Mouse (Mus musculus) stomach, postnatal 0 days (tissue): ENCODE results near the gene Cdca4. TPM values are rescaled to one million over a fixed set of nuclear protein-coding genes. Genes with fewer than 3 reads are reported as not detected.

Experiments used
- ATAC-seq: fragments of 200-750 bp; cut with Nextera tagmentation; 2 replicates; pipeline ENCODE4 v1.8.0; 2017; ENCODE audit not compliant: low FRiP score, low TSS enrichment
- DNase-seq: peaks from one replicate; pipeline ENCODE4 v3.0.0-alpha.2; 2016; ENCODE audit warnings: low spot score
- H3K27ac ChIP-seq: fragments of 300-500 bp; sonication (generic); replicated peaks from 2 replicates; pipeline ENCODE4 v1.5.1; 2014; ENCODE audit warnings: mild to moderate bottlenecking, control low read depth
- H3K27me3 ChIP-seq: fragments of 300-500 bp; sonication (generic); 2 replicates; pipeline ENCODE4 v1.6.1; 2014; ENCODE audit warnings: low read length; ENCODE audit not compliant: control insufficient read depth, insufficient read depth
- H3K36me3 ChIP-seq: fragments of 300-500 bp; sonication (generic); 2 replicates; pipeline ENCODE4 v1.6.1; 2014; ENCODE audit warnings: low read length, mixed read lengths; ENCODE audit not compliant: control insufficient read depth, insufficient read depth
- H3K4me1 ChIP-seq: fragments of 300-500 bp; sonication (generic); replicated peaks from 2 replicates; pipeline ENCODE4 v1.6.1; 2014; ENCODE audit warnings: antibody characterized with exemption; ENCODE audit not compliant: control insufficient read depth, insufficient read depth
- H3K4me2 ChIP-seq: fragments of 300-500 bp; sonication (generic); replicated peaks from 2 replicates; pipeline ENCODE4 v1.6.1; 2014; ENCODE audit warnings: low read depth, mild to moderate bottlenecking, control low read depth, moderate library complexity
- H3K4me3 ChIP-seq: fragments of 300-500 bp; sonication (generic); 2 replicates; pipeline ENCODE4 v1.5.1; 2014; ENCODE audit warnings: low read depth, low read length, control low read depth
- H3K9ac ChIP-seq: fragments of 300-500 bp; sonication (generic); 2 replicates; pipeline ENCODE4 v1.6.1; 2014; ENCODE audit warnings: mild to moderate bottlenecking, low read length, control low read depth, mixed read lengths
- H3K9me3 ChIP-seq: fragments of 300-500 bp; sonication (generic); 2 replicates; pipeline ENCODE4 v1.6.1; 2016; ENCODE audit warnings: low read length; ENCODE audit not compliant: control insufficient read depth
- CTCF ChIP-seq: IDR thresholded peaks from 2 replicates; pipeline ENCODE4 v1.5.1; 2016; ENCODE audit warnings: antibody characterized with exemption, low read depth, mild to moderate bottlenecking, moderate library complexity
- EP300 ChIP-seq: optimal IDR thresholded peaks from 2 replicates; pipeline ENCODE3; 2016; ENCODE audit warnings: antibody characterized with exemption
- WGBS: fragments of 180-500 bp; shearing (Covaris S2); extraction: QIAGEN DNeasy Blood & Tissue Kit; methylation state at CpG from one replicate; pipeline ENCODE4 v1.1.7; 2014; 5-methylcytosine and 5-hydroxymethylcytosine counted together
- polyA plus RNA-seq: library from polyadenylated mRNA; unstranded; fragments of >200 nt; fragmentation: Nextera tagmentation; extraction: Ambion mirVana; gene quantifications from 2 replicates; pipeline ENCODE4 v1.2.1, GENCODE M21; 2015

The Cdca4 gene
- polyA plus RNA-seq, 1 experiment from 2014 or later: 41.6 TPM

DNA sequence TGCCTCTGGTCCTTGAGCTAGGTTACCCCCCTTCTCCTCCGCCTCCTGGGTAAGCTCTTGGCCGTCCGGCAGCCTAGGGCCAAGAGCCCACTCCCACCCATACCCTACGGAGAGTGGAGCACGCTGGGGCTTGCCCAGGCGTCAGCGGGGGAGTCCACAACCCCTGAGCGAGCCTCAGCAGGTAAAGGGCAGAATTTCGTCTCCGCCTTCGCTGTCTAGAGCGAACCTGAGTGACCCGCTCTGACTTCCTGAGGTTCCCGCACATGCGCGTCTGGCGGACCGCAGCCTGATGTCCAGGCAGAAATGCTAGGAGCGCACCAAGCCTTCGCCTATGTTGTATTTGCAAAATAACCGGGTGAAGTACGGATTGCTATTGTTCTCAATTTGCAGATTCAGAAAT is 45.0 kb upstream of the Cdca4 start:
- TF ChIP-seq CTCF: no peak
- TF ChIP-seq EP300: no peak
- H3K36me3 ChIP-seq: no peaks in the 10 kb centered on the region
- DNase-seq (no peak), ATAC-seq (no peak)
- peaks cover 6% of the 10 kb centered on the region for H3K4me1 ChIP-seq
- H3K4me2 ChIP-seq: peak overlapping the region; percentile 46
- 0 out of 2 replicates have a peak overlapping the region, but pooled peaks have one; percentile 27 for H3K9ac ChIP-seq
- 13% methylated on average over 22 of the region's 22 CpGs for WGBS
- H3K9me3 ChIP-seq: no peaks in the 10 kb centered on the region
- H3K27ac ChIP-seq: no peak overlapping the region
- H3K4me3 ChIP-seq: peak overlapping the region; percentile 12; the same call in 1 of the 2 replicates
- H3K27me3 ChIP-seq: 0 out of 2 replicates have a peak, but pooled peaks cover 2% of the 10 kb centered on the region

DNA sequence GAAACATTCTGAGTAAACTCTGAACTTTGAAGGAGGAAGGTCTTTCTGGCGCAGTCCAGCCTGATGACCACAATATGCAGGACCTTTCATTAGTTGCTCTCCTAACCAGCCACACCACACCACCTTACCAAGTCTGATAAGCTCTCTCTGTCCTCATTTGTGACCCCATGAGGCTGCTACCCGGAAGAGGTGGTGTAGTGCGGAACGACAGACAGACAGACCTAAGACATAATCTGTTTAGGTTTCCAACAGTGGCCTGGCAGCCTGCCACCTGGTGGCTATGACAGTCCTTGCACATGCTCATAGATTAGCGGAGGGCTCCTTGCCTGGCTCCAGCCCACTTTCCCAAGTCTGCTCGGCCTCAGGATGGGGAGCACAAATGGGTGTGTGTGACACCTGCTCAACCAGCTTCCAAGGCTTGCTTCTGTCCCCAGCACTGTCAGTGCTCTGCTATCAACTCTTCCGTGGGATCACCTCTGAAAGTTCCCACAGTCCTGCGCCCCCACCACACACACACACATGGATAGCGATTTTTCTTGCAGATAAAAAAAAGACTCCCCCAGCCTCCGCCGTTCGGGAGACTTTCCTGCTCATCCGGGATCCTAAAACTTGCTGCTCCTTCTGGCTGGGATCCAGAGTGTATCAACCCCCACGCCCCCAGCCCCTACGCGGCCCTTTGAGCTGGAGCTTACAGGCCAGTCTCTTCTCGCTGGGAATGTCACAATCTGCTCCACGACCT is 44.4 kb upstream of the Cdca4 start:
- Histone ChIP-seq H3K36me3 (no peaks in the 10 kb centered on the region), H3K27me3 (0 out of 2 replicates have a peak, but pooled peaks cover 2% of the 10 kb centered on the region), H3K4me2 (peak overlapping the region; percentile 46), H3K9me3 (no peaks in the 10 kb centered on the region), H3K9ac (no peak overlapping the region), H3K4me3 (0 out of 2 replicates have a peak overlapping the region, but pooled peaks have one; percentile 12), H3K27ac (no peak overlapping the region), H3K4me1 (peaks cover 6% of the 10 kb centered on the region)
- TF ChIP-seq CTCF (peak; percentile 86), EP300 (no peak)
- 18% methylated on average over 18 of the region's 18 CpGs for WGBS
- ATAC-seq (0 out of 2 replicates have a peak, but pooled peaks have one; percentile 15), DNase-seq (peak; percentile 70)

GRCm38 (mm10) chr12:112872991-112873390 is 43.8 kb upstream of the Cdca4 start:
- TF ChIP-seq CTCF (no peak), EP300 (no peak)
- DNase-seq (no peak), ATAC-seq (no peak)
- H3K9ac ChIP-seq: no peak overlapping the region
- H3K27ac ChIP-seq: no peak overlapping the region
- no peak overlapping the region for H3K4me2 ChIP-seq
- H3K9me3 ChIP-seq: no peaks in the 10 kb centered on the region
- WGBS: 84% methylated on average over 10 of the region's 10 CpGs
- H3K36me3 ChIP-seq: no peaks in the 10 kb centered on the region
- no peak overlapping the region for H3K4me3 ChIP-seq
- 0 out of 2 replicates have a peak, but pooled peaks cover 2% of the 10 kb centered on the region for H3K27me3 ChIP-seq
- peaks cover 6% of the 10 kb centered on the region for H3K4me1 ChIP-seq

- no peak overlapping the region for H3K4me3 ChIP-seq
- no peaks in the 10 kb centered on the region for H3K36me3 ChIP-seq
- DNase-seq (no peak), ATAC-seq (no peak)
- H3K9ac ChIP-seq: no peak overlapping the region
- TF ChIP-seq CTCF: no peak
- TF ChIP-seq EP300: no peak
- no peaks in the 10 kb centered on the region; the same call in 1 of the 2 replicates for H3K4me1 ChIP-seq
- H3K27ac ChIP-seq: no peak overlapping the region
- 85% methylated on average over 2 of the region's 2 CpGs for WGBS
- H3K4me2 ChIP-seq: no peak overlapping the region
- no peaks in the 10 kb centered on the region for H3K9me3 ChIP-seq
- H3K27me3 ChIP-seq: 0 out of 2 replicates have a peak, but pooled peaks cover 2% of the 10 kb centered on the region
Measured at GRCm38 (mm10) chr12:112871272-112871671, 42.0 kb upstream of the Cdca4 start.

GRCm38 (mm10) chr12:112870775-112871174 is 41.6 kb upstream of the Cdca4 start:
- Histone ChIP-seq H3K36me3 (no peaks in the 10 kb centered on the region), H3K4me2 (no peak overlapping the region)

DNA sequence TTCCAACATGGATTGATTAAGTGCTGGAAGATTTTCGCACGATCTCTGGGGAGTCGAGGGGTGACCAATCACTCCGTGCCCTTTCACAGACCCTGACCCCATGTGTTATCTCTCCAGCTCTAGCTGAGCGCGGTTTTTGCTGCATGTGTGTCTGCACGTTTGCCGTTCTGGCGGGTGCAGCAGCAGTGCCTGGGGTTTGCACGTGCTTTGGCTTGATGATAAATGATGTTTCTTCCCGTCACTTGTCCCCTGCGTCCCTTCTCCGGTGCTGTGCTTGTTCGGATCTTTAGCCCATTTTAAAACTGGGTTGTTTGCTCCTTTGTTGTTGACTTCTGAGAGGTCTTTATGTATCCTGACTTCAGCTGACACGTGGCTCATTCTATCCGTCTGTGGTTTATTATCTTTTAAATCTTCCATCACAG is 40.6 kb upstream of the Cdca4 start:
- TF ChIP-seq CTCF: no peak
- TF ChIP-seq EP300: no peak
- Histone ChIP-seq H3K4me3 (no peak overlapping the region), H3K9ac (no peak overlapping the region; the same call in 1 of the 2 replicates), H3K27me3 (0 out of 2 replicates have a peak, but pooled peaks cover 2% of the 10 kb centered on the region), H3K9me3 (no peaks in the 10 kb centered on the region), H3K36me3 (no peaks in the 10 kb centered on the region), H3K4me2 (no peak overlapping the region), H3K27ac (no peak overlapping the region), H3K4me1 (no peaks in the 10 kb centered on the region)
- ATAC-seq: no peak
- 7% methylated on average over 16 of the region's 16 CpGs for WGBS
- DNase-seq: no peak

More at GRCm38 (mm10) chr12:112870775-112871174, 41.6 kb upstream of the Cdca4 start:
- Histone ChIP-seq H3K27me3 (0 out of 2 replicates have a peak, but pooled peaks cover 2% of the 10 kb centered on the region), H3K9me3 (no peaks in the 10 kb centered on the region), H3K4me3 (no peak overlapping the region), H3K9ac (no peak overlapping the region), H3K4me1 (no peaks in the 10 kb centered on the region), H3K27ac (no peak overlapping the region)
- peak; percentile 36 for ATAC-seq
- TF ChIP-seq EP300 (no peak), CTCF (no peak)
- peak; percentile 50 for DNase-seq
- 43% methylated on average over 13 of the region's 13 CpGs for WGBS
